Mouse (Mus musculus) right cerebral cortex, adult 2 months (tissue): ENCODE measurements around the gene Ttc5.
A peak's percentile ranks its signal among the peaks of the same experiment; 100 is the strongest.
"Not testable (repeated sequence)": the region's sequence is repeated elsewhere in the genome, so short reads cannot be mapped to it uniquely, and the experiment has no call there.

Experiments
- DNase-seq, 2 experiments: peaks; one replicate each; pipeline ENCODE4 v3.0.0; 2021 to 2022; ENCODE audit warnings: low spot score in 2 of 2

The Ttc5 gene

GRCm38 (mm10) chr14:50771342-50771741 is 14.0 kb downstream of the Ttc5 start:
- DNase-seq: peak; percentile 13 to 24

GRCm38 (mm10) chr14:50765736-50766135 is 19.6 kb downstream of the Ttc5 start:
- DNase-seq: no peak

GRCm38 (mm10) chr14:50758416-50759085 is 26.8 kb downstream of the Ttc5 start:
- peak; percentile 43 to 47 for DNase-seq

- no peak for DNase-seq
Observed at GRCm38 (mm10) chr14:50744994-50745393, 40.3 kb downstream of the Ttc5 start, which contains the start of gene Olfr749. Gene Olfr749, minus strand, starts transcription at chr14:50745094.

- DNase-seq: no peak
Observed at GRCm38 (mm10) chr14:50741584-50741983, 43.7 kb downstream of the Ttc5 start.

- no peak for DNase-seq
Observed at GRCm38 (mm10) chr14:50740334-50740733, 45.0 kb downstream of the Ttc5 start.

GRCm38 (mm10) chr14:50722371-50722770 is 62.9 kb downstream of the Ttc5 start:
- not testable (repeated sequence) for DNase-seq

- not testable (repeated sequence) for DNase-seq
Observed at GRCm38 (mm10) chr14:50719875-50720274, 65.4 kb downstream of the Ttc5 start.
